Mouse (Mus musculus) forebrain, embryonic 12.5 days (tissue): Measurements from ENCODE around the gene Cdh6. TPM values are rescaled to one million over a fixed set of nuclear protein-coding genes. Genes with fewer than 3 reads are reported as not detected.

Experiments
- ATAC-seq: fragments of 200-750 bp; cut with Nextera tagmentation; 2 replicates; pipeline ENCODE4 v1.8.0; 2017; ENCODE audit warnings: moderate TSS enrichment; ENCODE audit not compliant: low FRiP score
- H3K27ac ChIP-seq: fragments of 300-500 bp; sonication (generic); 2 replicates; pipeline ENCODE4 v1.5.1; 2016; ENCODE audit warnings: mild to moderate bottlenecking
- H3K27me3 ChIP-seq: fragments of 300-500 bp; sonication (generic); 2 replicates; pipeline ENCODE4 v1.6.1; 2016; ENCODE audit warnings: mild to moderate bottlenecking
- H3K36me3 ChIP-seq: fragments of 300-500 bp; sonication (generic); replicated peaks from 2 replicates; pipeline ENCODE4 v1.6.1; 2016; ENCODE audit warnings: mild to moderate bottlenecking
- H3K4me1 ChIP-seq: fragments of 300-500 bp; sonication (generic); 2 replicates; pipeline ENCODE4 v1.6.1; 2016
- H3K4me2 ChIP-seq: fragments of 300-500 bp; sonication (generic); 2 replicates; pipeline ENCODE4 v1.6.1; 2016; ENCODE audit warnings: mild to moderate bottlenecking, moderate library complexity
- H3K4me3 ChIP-seq: fragments of 300-500 bp; sonication (generic); replicated peaks from 2 replicates; pipeline ENCODE4 v1.5.1; 2016; ENCODE audit warnings: mild to moderate bottlenecking
- H3K9ac ChIP-seq: fragments of 300-500 bp; sonication (generic); 2 replicates; pipeline ENCODE4 v1.6.1; 2016; ENCODE audit warnings: mild to moderate bottlenecking
- H3K9me3 ChIP-seq: fragments of 300-500 bp; sonication (generic); 2 replicates; pipeline ENCODE4 v1.6.1; 2016
- WGBS: fragments of 180-500 bp; shearing (Covaris S2); methylation state at CpG from one replicate; pipeline ENCODE4 v1.1.7; 2016; 5-methylcytosine and 5-hydroxymethylcytosine counted together
- polyA plus RNA-seq: library from polyadenylated mRNA; unstranded; fragments of >200 nt; fragmentation: Nextera tagmentation; extraction: Ambion mirVana; gene quantifications from 2 replicates; pipeline ENCODE4 v1.2.1, GENCODE M21; 2016

Cdh6 gene
- polyA plus RNA-seq, 1 experiment from 2014 or later, result 10.9 TPM

- no peak for ATAC-seq
Measured at GRCm38 (mm10) chr15:13030641-13031040, 142.8 kb downstream of the Cdh6 start.

GRCm38 (mm10) chr15:13027513-13027912, 146.0 kb downstream of the Cdh6 start:
- WGBS, result 71% methylated on average over 5 of the region's 5 CpGs
- H3K27ac ChIP-seq, result no peak overlapping the region
- no peaks in the 10 kb centered on the region for H3K27me3 ChIP-seq
- ATAC-seq, result no peak
- no peak overlapping the region for H3K9ac ChIP-seq
- H3K9me3 ChIP-seq, result no peaks in the 10 kb centered on the region
- no peaks in the 10 kb centered on the region for H3K36me3 ChIP-seq
- no peak overlapping the region for H3K4me2 ChIP-seq
- H3K4me1 ChIP-seq, result no peaks in the 10 kb centered on the region
- no peak overlapping the region for H3K4me3 ChIP-seq

More at GRCm38 (mm10) chr15:13030641-13031040, 142.8 kb downstream of the Cdh6 start:
- Histone ChIP-seq H3K4me3 (no peak overlapping the region), H3K4me1 (no peaks in the 10 kb centered on the region), H3K4me2 (no peak overlapping the region), H3K27me3 (no peaks in the 10 kb centered on the region), H3K27ac (no peak overlapping the region), H3K9me3 (no peaks in the 10 kb centered on the region), H3K9ac (no peak overlapping the region), H3K36me3 (no peaks in the 10 kb centered on the region)
- WGBS, result 89% methylated on average over 2 of the region's 2 CpGs

- no peak overlapping the region for H3K4me2 ChIP-seq
- H3K36me3 ChIP-seq, result no peaks in the 10 kb centered on the region
- no peak overlapping the region for H3K4me3 ChIP-seq
- H3K4me1 ChIP-seq, result no peaks in the 10 kb centered on the region
- 58% methylated on average over 2 of the region's 2 CpGs for WGBS
- H3K9ac ChIP-seq, result no peak overlapping the region
- ATAC-seq, result peak; percentile 81; the same call in 1 of the 2 replicates
- 0 out of 2 replicates have a peak, but pooled peaks cover 3% of the 10 kb centered on the region for H3K9me3 ChIP-seq
- H3K27me3 ChIP-seq, result no peaks in the 10 kb centered on the region
- H3K27ac ChIP-seq, result no peak overlapping the region
Measured at GRCm38 (mm10) chr15:13016756-13017357, 156.6 kb downstream of the Cdh6 start.

- H3K27ac ChIP-seq, result no peak overlapping the region
- H3K9ac ChIP-seq, result no peak overlapping the region
- 38% methylated on average over 4 of the region's 4 CpGs for WGBS
- H3K4me3 ChIP-seq, result no peak overlapping the region
- 0 out of 2 replicates have a peak, but pooled peaks cover 4% of the 10 kb centered on the region for H3K27me3 ChIP-seq
- ATAC-seq, result peak; percentile 39; the same call in 1 of the 2 replicates
- H3K4me2 ChIP-seq, result no peak overlapping the region
- 0 out of 2 replicates have a peak, but pooled peaks cover 2% of the 10 kb centered on the region for H3K9me3 ChIP-seq
- H3K36me3 ChIP-seq, result no peaks in the 10 kb centered on the region
- H3K4me1 ChIP-seq, result peaks cover 3% of the 10 kb centered on the region; the same call in 1 of the 2 replicates
Measured at GRCm38 (mm10) chr15:13008803-13009202, 164.7 kb downstream of the Cdh6 start.

- H3K9ac ChIP-seq, result no peak overlapping the region
- no peaks in the 10 kb centered on the region for H3K36me3 ChIP-seq
- no peak overlapping the region for H3K4me2 ChIP-seq
- no peak overlapping the region for H3K4me3 ChIP-seq
- H3K27me3 ChIP-seq, result 0 out of 2 replicates have a peak, but pooled peaks cover 4% of the 10 kb centered on the region
- H3K4me1 ChIP-seq, result peaks cover 3% of the 10 kb centered on the region; the same call in 1 of the 2 replicates
- ATAC-seq, result no peak
- WGBS, result 87% methylated on average over 13 of the region's 13 CpGs
- H3K27ac ChIP-seq, result no peak overlapping the region
- H3K9me3 ChIP-seq, result no peaks in the 10 kb centered on the region
Measured at GRCm38 (mm10) chr15:13005934-13006333, 167.5 kb downstream of the Cdh6 start.

GRCm38 (mm10) chr15:13001549-13001948, 171.9 kb downstream of the Cdh6 start:
- H3K4me2 ChIP-seq, result no peak overlapping the region
- no peaks in the 10 kb centered on the region for H3K27me3 ChIP-seq
- H3K4me1 ChIP-seq, result no peaks in the 10 kb centered on the region
- H3K36me3 ChIP-seq, result no peaks in the 10 kb centered on the region
- no peaks in the 10 kb centered on the region for H3K9me3 ChIP-seq
- no peak overlapping the region for H3K4me3 ChIP-seq
- 80% methylated on average over 7 of the region's 7 CpGs for WGBS
- ATAC-seq, result no peak
- no peak overlapping the region for H3K27ac ChIP-seq
- no peak overlapping the region for H3K9ac ChIP-seq

- H3K4me2 ChIP-seq, result no peak overlapping the region
- H3K27ac ChIP-seq, result no peak overlapping the region
- H3K4me1 ChIP-seq, result no peaks in the 10 kb centered on the region
- no peaks in the 10 kb centered on the region for H3K27me3 ChIP-seq
- H3K4me3 ChIP-seq, result no peak overlapping the region
- WGBS, result 81% methylated on average over 9 of the region's 9 CpGs
- no peaks in the 10 kb centered on the region for H3K9me3 ChIP-seq
- H3K9ac ChIP-seq, result no peak overlapping the region
- no peaks in the 10 kb centered on the region for H3K36me3 ChIP-seq
- ATAC-seq, result no peak
Measured at GRCm38 (mm10) chr15:12994563-12995359, 178.7 kb downstream of the Cdh6 start.
